Mouse (Mus musculus) lung, postnatal 25 days (tissue): Measurements from ENCODE around the gene Meis3.

ENCODE experiments used
- DNase-seq: peaks from one replicate; pipeline ENCODE4 v3.0.0; 2022; ENCODE audit warnings: low spot score

The Meis3 gene

GRCm38 (mm10) chr7:16160702-16161101 lies 14.2 kb upstream of the Meis3 start:
- DNase-seq, result peak; percentile 17

- no peak for DNase-seq
Observed at GRCm38 (mm10) chr7:16161302-16161701, 13.6 kb upstream of the Meis3 start.

GRCm38 (mm10) chr7:16162036-16162435 lies 12.9 kb upstream of the Meis3 start:
- no peak for DNase-seq

GRCm38 (mm10) chr7:16172141-16172581 lies 2.7 kb upstream of the Meis3 start:
- DNase-seq, result no peak

GRCm38 (mm10) chr7:16172586-16173140 lies 2.2 kb upstream of the Meis3 start:
- no peak for DNase-seq

- DNase-seq, result no peak
Observed at GRCm38 (mm10) chr7:16173146-16173545, 1.7 kb upstream of the Meis3 start.

- DNase-seq, result no peak
Observed at GRCm38 (mm10) chr7:16175542-16175931, 647 bp downstream of the Meis3 start.

GRCm38 (mm10) chr7:16178114-16178513 lies 3.2 kb downstream of the Meis3 start:
- no peak for DNase-seq

GRCm38 (mm10) chr7:16183663-16184062 lies 8.8 kb downstream of the Meis3 start:
- peak; percentile 36 for DNase-seq

- DNase-seq, result no peak
Observed at GRCm38 (mm10) chr7:16187494-16187893, 12.6 kb downstream of the Meis3 start.

GRCm38 (mm10) chr7:16192315-16192714 lies 17.4 kb downstream of the Meis3 start:
- DNase-seq, result peak; percentile 67

- no peak for DNase-seq
Observed at GRCm38 (mm10) chr7:16193702-16194101, 18.8 kb downstream of the Meis3 start.

GRCm38 (mm10) chr7:16196616-16197015 lies 21.7 kb downstream of the Meis3 start:
- DNase-seq, result no peak

GRCm38 (mm10) chr7:16197166-16197565 lies 22.3 kb downstream of the Meis3 start:
- no peak for DNase-seq

- DNase-seq, result no peak
Observed at GRCm38 (mm10) chr7:16198540-16198939, 23.6 kb downstream of the Meis3 start.

- no peak for DNase-seq
Observed at GRCm38 (mm10) chr7:16201136-16201535, 26.2 kb downstream of the Meis3 start.

GRCm38 (mm10) chr7:16202756-16203504 lies 28.0 kb downstream of the Meis3 start:
- no peak for DNase-seq

- DNase-seq, result no peak
Observed at GRCm38 (mm10) chr7:16203505-16203903, 28.6 kb downstream of the Meis3 start.

GRCm38 (mm10) chr7:16204791-16205190 lies 29.9 kb downstream of the Meis3 start:
- DNase-seq, result no peak

- DNase-seq, result no peak
Observed at GRCm38 (mm10) chr7:16207076-16207475, 32.2 kb downstream of the Meis3 start.

- DNase-seq, result peak; percentile 46
Observed at GRCm38 (mm10) chr7:16207496-16207895, 32.6 kb downstream of the Meis3 start.

GRCm38 (mm10) chr7:16208781-16209665 lies 34.1 kb downstream of the Meis3 start:
- no peak for DNase-seq

GRCm38 (mm10) chr7:16210862-16211365 lies 36.0 kb downstream of the Meis3 start:
- no peak for DNase-seq
